Mouse (Mus musculus) layer of hippocampus, adult 18-20 months (tissue): Measurements from ENCODE around the gene Ogfrl1. TPM values are rescaled to one million over a fixed set of nuclear protein-coding genes. Genes with fewer than 3 reads are reported as not detected.
A peak's percentile ranks its signal among the peaks of the same experiment; 100 is the strongest.

ENCODE experiments used
- DNase-seq, 2 experiments: peaks; one replicate each; pipeline ENCODE4 v3.0.0; 2022; ENCODE audit warnings: low spot score in 2 of 2
- total RNA-seq, 2 experiments: library from RNA; stranded (reverse); gene quantifications; 2 replicates each; pipeline ENCODE4 v1.2.3; 2021

The Ogfrl1 gene
- total RNA-seq, 2 experiments from 2014 or later, result 126 to 133 TPM

DNA sequence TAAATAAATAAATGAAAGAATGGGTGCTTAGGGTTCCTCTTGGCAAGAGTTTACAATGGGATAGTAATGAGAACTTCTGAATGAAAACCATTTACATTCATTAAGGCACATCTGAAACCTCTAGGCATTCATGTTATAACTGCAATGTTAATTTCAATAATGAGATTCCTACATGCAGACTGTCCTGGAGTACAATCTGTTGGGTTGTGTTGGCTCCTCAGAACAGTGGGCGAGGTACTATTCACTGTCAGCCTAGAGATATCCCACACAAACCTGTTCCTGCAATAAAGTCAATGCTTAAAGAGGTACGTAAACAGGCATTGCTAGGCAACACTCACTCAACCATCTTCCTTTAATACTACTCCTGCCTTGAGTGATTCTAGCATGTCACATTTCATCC, 32.0 kb downstream of the Ogfrl1 start:
- DNase-seq, result peak in 1 of 2 experiments; percentile 47

GRCm38 (mm10) chr1:23352895-23353294, 44.7 kb downstream of the Ogfrl1 start:
- no peak for DNase-seq

DNA sequence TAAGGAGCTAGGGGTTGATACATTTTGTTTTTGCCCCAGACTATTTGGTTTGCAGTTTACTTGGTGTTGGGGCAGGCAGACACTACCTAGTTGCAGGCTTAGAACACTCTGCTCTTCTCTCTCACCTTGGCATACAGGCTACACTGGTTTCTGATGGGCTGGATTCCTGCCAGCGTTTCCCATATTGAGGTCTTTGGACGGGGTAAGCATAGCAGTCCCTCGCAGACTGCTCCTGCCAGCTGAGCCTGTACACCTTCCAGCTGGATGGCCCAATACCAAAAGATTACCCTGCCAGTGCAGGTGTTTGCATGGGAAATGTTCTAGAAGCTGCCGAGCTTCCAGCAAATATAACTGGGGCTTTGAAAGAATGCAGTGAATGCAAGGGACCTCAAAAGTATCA, 45.8 kb downstream of the Ogfrl1 start:
- DNase-seq, result no peak

GRCm38 (mm10) chr1:23345633-23346032, 51.9 kb downstream of the Ogfrl1 start:
- DNase-seq, result no peak

DNA sequence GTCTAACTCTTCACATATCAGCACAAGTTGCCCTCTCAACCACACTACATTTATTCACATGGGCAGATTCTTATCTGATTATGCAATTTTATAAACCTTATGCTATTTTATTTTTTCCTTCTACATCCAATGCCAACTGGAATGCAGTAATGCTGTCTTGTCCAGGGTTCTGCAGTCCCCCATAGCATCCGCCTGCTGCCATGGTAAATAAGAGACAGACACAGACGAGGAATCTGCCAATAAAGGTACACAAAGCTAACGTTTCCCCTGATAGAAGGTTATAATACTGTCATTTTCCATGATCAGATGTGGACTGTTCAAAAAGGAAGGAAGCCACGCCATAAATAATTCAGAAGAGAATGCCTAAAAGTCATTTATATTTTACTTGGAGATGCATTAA, 54.7 kb downstream of the Ogfrl1 start:
- no peak for DNase-seq

DNA sequence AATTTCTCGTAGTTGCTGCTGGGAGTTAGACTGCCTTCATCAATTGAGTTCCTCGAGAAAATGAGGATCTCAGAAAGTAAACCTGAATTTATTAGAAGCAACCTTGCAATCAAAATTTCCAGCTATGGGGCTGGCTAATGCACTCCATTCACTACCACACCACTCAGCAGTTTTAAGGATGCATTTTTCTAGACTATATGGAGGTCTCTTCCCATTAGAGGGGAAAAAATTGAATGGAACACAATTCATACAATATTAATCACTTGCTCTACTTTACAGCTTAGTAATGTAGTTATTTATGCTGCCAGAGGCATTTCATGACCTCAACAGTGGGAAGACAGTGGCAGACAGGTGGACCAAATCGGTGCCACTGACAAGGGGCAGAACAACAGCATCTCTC, 55.3 kb downstream of the Ogfrl1 start:
- no peak for DNase-seq

DNA sequence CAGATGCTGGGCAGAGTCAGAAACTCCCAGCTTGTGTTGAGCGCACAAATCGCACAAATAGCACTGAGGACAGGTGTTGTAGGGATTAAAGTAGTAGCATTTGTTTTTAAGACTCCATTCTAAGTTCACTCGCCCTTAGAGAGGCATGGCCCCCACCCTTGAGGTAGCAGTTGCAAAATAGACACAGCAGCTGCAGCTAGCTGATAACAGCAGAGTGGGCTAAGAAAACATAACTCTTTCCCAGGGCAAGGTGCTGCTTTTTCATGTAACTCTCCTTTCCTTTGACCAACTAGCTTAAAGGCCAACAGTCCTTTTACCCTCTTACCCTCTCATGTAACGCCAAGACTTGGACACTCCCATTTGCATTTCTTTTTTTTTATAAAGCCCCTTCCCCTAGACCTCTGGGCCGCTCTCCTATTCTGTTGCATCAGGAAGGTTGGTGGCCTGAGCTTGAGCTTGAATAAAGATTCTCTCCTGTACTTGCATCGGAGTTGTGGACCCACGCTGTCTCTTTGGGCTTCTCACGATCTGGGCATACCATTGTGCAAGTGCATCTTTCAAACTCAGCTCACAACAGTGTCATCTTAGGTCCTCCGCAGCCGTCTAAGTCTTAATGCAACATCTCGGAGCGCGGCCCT, 61.7 kb downstream of the Ogfrl1 start:
- no peak for DNase-seq

- DNase-seq, result no peak
These were observed 62.5 kb downstream of the Ogfrl1 start for GRCm38 (mm10) chr1:23335050-23335449.

DNA sequence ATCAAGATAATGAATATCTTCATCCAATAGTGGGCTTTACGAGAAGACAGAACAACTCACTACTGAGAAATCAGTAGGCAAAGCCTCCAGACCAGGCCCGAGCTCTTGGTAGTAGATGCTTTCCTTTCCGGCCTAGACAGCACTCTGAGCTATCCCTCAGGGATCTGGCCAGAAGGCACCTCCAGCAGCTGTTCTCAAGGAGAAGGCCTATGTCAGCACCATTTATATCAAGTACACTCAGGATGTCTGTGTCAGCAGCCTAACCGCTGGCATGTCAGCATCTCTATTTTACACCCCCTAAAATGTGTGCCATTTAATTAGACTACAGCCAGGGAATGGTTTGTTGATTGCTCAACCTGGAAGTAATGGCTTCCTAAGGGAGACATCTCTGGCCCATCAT, 65.4 kb downstream of the Ogfrl1 start:
- DNase-seq, result no peak

- DNase-seq, result no peak
These were observed 72.4 kb downstream of the Ogfrl1 start for GRCm38 (mm10) chr1:23325160-23325559.

DNA sequence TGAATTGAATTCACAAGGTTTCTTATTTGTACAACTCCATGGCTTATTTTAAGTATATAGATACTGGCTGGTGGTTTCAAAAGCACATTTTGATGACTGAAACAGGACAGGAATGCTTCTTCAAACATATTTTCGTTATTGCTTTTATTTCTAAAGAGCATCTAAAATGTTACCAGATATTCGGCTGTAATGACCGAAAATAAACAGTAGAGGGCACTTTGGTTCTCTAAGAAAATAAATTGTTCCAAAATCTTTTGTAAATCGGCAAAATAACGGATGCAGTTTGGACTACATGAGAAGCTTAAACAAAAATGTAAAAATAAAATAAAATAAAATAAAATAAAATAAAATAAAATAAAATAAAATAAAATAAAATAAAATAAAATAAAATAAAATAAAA, 73.3 kb downstream of the Ogfrl1 start:
- DNase-seq, result peak in 1 of 2 experiments; percentile 69

DNA sequence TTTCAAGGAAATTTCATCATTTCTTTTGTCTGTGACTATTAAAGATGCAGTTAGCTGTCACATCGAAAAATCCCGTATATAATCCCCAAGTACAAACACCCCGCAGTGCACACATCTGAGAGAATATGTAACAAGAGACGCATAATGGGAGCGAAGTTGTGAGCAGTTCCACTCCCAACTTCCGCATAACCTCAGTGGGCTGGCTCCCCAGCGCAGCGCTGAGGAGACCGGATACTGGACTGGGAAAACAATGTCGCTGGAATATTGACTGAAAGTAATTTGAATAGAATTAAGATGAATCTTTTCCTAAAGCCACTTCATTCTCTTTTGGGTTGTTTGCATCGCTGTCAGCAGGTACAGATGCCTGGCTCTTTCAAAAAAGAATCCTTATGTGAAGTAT, 74.3 kb downstream of the Ogfrl1 start:
- no peak for DNase-seq

- no peak for DNase-seq
These were observed 75.4 kb downstream of the Ogfrl1 start for GRCm38 (mm10) chr1:23322208-23322607.

DNA sequence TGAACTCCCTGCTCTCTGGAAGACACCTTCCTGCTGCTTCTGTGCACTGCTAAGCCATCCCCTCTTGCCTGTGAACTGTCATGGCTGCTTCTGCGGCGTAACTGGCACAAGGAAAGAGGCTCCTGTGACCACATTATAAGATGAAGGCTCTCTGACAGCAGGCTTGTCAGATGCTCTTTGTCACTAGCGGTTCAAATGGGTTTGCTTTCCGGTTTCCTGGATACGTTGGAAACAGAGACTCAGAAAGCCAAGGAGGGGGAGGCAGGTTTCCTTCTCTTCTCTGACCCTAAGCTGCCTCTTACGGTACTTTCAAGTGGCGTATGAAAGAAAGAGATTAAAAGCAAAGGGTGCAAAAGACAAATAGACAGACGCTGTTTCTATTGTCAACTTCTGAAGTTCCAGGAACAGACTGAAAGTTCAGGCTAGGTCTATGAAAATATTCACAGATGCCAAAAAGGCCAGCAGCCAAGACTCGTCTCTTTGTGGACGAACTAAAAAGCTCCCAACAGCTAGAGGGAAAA, 76.2 kb downstream of the Ogfrl1 start:
- DNase-seq, result peak in 1 of 2 experiments; percentile 18

GRCm38 (mm10) chr1:23320591-23321195, 76.9 kb downstream of the Ogfrl1 start:
- no peak for DNase-seq
